Mouse (Mus musculus): ENCODE data around the gene Spsb4.

DNA sequence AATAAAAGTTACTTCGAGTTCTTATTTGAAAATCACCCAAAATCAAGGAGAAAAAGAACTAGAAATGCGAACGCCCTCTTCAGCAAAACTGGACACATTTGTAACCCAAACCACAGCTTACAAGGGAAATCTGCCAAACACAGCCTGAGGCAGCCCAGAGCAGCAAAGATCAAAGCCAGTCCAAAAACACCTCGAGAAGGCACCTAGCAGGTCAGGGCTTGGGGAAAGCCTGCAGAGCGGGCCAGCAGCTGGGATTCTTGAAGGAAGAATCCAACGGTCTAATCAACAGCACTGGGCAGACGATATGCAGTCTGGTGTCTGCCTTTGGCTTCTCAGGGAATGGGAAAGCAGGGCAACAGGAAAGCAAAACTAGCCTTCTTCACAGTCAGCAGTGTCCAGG, 16.6 kb downstream of the Spsb4 start:
- TF ChIP-seq CTCF (IDR thresholded peaks at IDR 0.05) (no peak), EP300 (IDR thresholded peaks at IDR 0.05; ENCODE audit: insufficient read depth, low read depth, low read length) (no peak), POLR2A (IDR thresholded peaks at IDR 0.05; ENCODE audit: insufficient read depth, low read depth, low read length) (no peak)

All from heart, adult 2 months (tissue).